ENCODE assay signal across 8 mouse cellular contexts in the genomic region with DNA sequence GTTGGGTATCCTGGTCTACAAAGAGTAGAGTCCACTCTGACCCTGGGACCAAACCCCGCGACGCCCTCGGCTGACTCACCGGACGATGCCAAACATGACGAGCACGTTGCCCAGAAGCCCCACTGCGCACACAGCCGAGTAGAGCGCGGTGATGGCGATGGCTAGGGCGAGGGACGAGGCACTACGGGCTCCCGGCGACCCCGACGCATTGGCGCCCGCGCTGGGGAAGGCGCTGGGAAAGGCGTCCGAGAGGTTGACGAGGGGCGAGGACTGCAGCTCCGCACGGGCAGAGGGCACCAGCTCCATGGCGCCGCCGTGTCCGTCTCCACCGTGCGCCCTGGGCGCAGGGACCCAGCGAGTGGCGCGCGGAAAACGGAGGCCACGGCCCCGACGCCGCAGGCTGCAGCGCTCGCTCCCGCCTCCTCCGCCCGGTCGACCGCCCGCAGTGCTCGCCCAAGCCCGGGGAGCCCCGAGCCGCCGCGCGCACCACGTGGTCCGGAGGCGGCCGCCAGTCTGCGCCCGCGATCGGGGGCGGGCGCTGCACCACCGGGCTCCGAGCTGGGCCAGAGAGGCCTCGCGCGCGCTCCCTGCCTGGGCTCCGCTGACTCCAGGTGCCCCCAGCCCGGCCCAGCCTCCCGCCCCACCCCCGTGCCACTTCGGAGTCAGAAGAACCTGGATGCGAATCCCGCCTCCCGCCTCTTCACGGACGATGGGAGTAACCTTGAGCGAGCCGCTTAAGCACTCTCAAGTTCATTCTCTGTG. TPM values are rescaled to one million over a fixed set of nuclear protein-coding genes. Genes with fewer than 3 reads are reported as not detected.
DNase-seq lines count a peak whose midpoint lies in the region; ATAC-seq and TF ChIP-seq lines count a peak whose summit lies in the region.

Oprd1 (minus strand) TSS at position 407 of the 762 bp plus-strand sequence.

- peaks cover 6% of the 10 kb centered on the region for H3K4me1 ChIP-seq in testis, adult 2 months (ENCODE audit: control insufficient read depth, insufficient read depth, low read length)
- H3K4me1 ChIP-seq in hindbrain, embryonic 14.5 days (replicated peaks; ENCODE audit: control insufficient read depth, insufficient read depth, low read length), result no peaks in the 10 kb centered on the region
- peaks cover 7% of the 10 kb centered on the region; the same call in 1 of the 2 replicates for H3K4me1 ChIP-seq in midbrain, embryonic 13.5 days (replicated peaks)

- TF ChIP-seq CTCF in gastrocnemius, adult 2 months (IDR thresholded peaks at IDR 0.05), result no peak
- TF ChIP-seq CTCF in testis, adult 2 months (IDR thresholded peaks at IDR 0.05; ENCODE audit: control insufficient read depth, insufficient read depth, insufficient replicate concordance, low read depth, low read length), result no peak

- peak; percentile 28 for DNase-seq in gastrocnemius, adult 2 months
- no peak for DNase-seq in gastrocnemius, adult 8-10 months (ENCODE audit: low spot score in 2 of 2)
- DNase-seq in testis, postnatal 14 days (ENCODE audit: low spot score), result no peak
- no peak for DNase-seq in hindbrain, embryonic 14.5 days (ENCODE audit: low spot score)
- DNase-seq in cerebellum, adult 9-11 months, result no peak

- TF ChIP-seq POLR2A in testis, adult 2 months (IDR thresholded peaks at IDR 0.05; ENCODE audit: control insufficient read depth, low read depth, low read length), result no peak

- under 1% methylated on average over 84 of the region's 89 CpGs for WGBS in hindbrain, embryonic 14.5 days
- 1% methylated on average over 66 of the region's 89 CpGs for WGBS in midbrain, embryonic 13.5 days

- intact Hi-C loops in gastrocnemius, adult 2 months (cut with DNase I), result no loop called here

- H3K9ac ChIP-seq in hindbrain, embryonic 14.5 days, result peak within 1 kb of the TSS; percentile 45
- H3K9ac ChIP-seq in midbrain, embryonic 13.5 days (replicated peaks), result no peak within 1 kb of the TSS

- no peak for ATAC-seq in hindbrain, embryonic 14.5 days (ENCODE audit: low FRiP score)
- ATAC-seq in midbrain, embryonic 13.5 days, result no peak
- ATAC-seq in erythroid progenitor cell, adult 5-6 weeks (replicated peaks; ENCODE audit: low FRiP score, poor library complexity, severe bottlenecking), result no peak

- peak within 1 kb of the TSS; percentile 62 for H3K4me3 ChIP-seq in gastrocnemius, adult 2 months
- peak within 1 kb of the TSS; percentile 57 for H3K4me3 ChIP-seq in testis, adult 2 months (ENCODE audit: control insufficient read depth, low read depth, low read length)
- peak within 1 kb of the TSS; percentile 40 for H3K4me3 ChIP-seq in hindbrain, embryonic 14.5 days (replicated peaks; ENCODE audit: low read length)
- H3K4me3 ChIP-seq in midbrain, embryonic 13.5 days (replicated peaks), result peak within 1 kb of the TSS; percentile 38

- H3K9me3 ChIP-seq in hindbrain, embryonic 14.5 days (ENCODE audit: control insufficient read depth, low read length), result no peaks in the 10 kb centered on the region
- no peaks in the 10 kb centered on the region for H3K9me3 ChIP-seq in midbrain, embryonic 13.5 days

- peak within 1 kb of the TSS; percentile 68 for H3K4me2 ChIP-seq in hindbrain, embryonic 14.5 days (replicated peaks)
- H3K4me2 ChIP-seq in midbrain, embryonic 13.5 days (replicated peaks), result peak within 1 kb of the TSS; percentile 60

- no peak within 1 kb of the TSS for H3K27ac ChIP-seq in gastrocnemius, adult 2 months
- H3K27ac ChIP-seq in testis, adult 2 months (ENCODE audit: control insufficient read depth, insufficient read depth, low read depth, low read length), result no peak within 1 kb of the TSS
- H3K27ac ChIP-seq in hindbrain, embryonic 14.5 days, result no peak within 1 kb of the TSS
- no peak within 1 kb of the TSS for H3K27ac ChIP-seq in midbrain, embryonic 13.5 days

- H3K36me3 ChIP-seq in testis, adult 2 months (ENCODE audit: control insufficient read depth, insufficient read depth, low read length), result no peaks in the 10 kb centered on the region
- no peaks in the 10 kb centered on the region for H3K36me3 ChIP-seq in hindbrain, embryonic 14.5 days (replicated peaks; ENCODE audit: control insufficient read depth, insufficient read depth)
- H3K36me3 ChIP-seq in midbrain, embryonic 13.5 days, result no peaks in the 10 kb centered on the region

- H3K27me3 ChIP-seq in testis, adult 2 months (ENCODE audit: control insufficient read depth, insufficient read depth, low read length), result no peaks in the 10 kb centered on the region
- H3K27me3 ChIP-seq in hindbrain, embryonic 14.5 days (ENCODE audit: control insufficient read depth, insufficient read depth, low read length), result peaks cover 62% of the 10 kb centered on the region
- H3K27me3 ChIP-seq in midbrain, embryonic 13.5 days, result peaks cover 62% of the 10 kb centered on the region

RNA-seq across cellular contexts. Expression of gene Oprd1, which starts in this region (rescaled TPM):
- total RNA-seq in gastrocnemius, adult 2 months (2021), result not detected
- under 1 TPM in 1 of 4 experiments, not detected in 3; 0.07 TPM for total RNA-seq in gastrocnemius, adult 8-10 months (2022)
- 0.61 and 0.83 TPM in 2 replicates for polyA plus RNA-seq in testis, adult 2 months (2012; rRNA removed)
- polyA plus RNA-seq in hindbrain, embryonic 14.5 days (2014; fragmentation: Nextera tagmentation; extraction: Ambion mirVana), result 0.50 and 0.63 TPM in 2 replicates
- polyA plus RNA-seq in midbrain, embryonic 13.5 days (2015; fragmentation: Nextera tagmentation; extraction: Ambion mirVana), result 0.09 and 0.24 TPM in 2 replicates
- total RNA-seq in erythroid progenitor cell, adult 5-6 weeks (2015; ENCODE audit: low replicate concordance), result not detected in 2 replicates
- total RNA-seq in erythroid progenitor cell, adult 5-6 weeks (2017; ENCODE audit: low replicate concordance), result not detected in 2 replicates

Comparison
In these comparisons a context has a peak if more than half of its experiments do, and no peak if none do; other contexts are left out.
1. Peak in DNase-seq and H3K4me3 ChIP-seq in gastrocnemius, adult 2 months; RNA of the gene not detected or under 1 TPM.